Mouse (Mus musculus) thymus, postnatal 14 days (tissue): ENCODE results near the gene Elovl5.
"Not testable (repeated sequence)": the region's sequence is repeated elsewhere in the genome, so short reads cannot be mapped to it uniquely, and the experiment has no call there.

Experiments
- DNase-seq: peaks from one replicate; pipeline ENCODE4 v3.0.0; 2021

Elovl5 gene

DNA sequence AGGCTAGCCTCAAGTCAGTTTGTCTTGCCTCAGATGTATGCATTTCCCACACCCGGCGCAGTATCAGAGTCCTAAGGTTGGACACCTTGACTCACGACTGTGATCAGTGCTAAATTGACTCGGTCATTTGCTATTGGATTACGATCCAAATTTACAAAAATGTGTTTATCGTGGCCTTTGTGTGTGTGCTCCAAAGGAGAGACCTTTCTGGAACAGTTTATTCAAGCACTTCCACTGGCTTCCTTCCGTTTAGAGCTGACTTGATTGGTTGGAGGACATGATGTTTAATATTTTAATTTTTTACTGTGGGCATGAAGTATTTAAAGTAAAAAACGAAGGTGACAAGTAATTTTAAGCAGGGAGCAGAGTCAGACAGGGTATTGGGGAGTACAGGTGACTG lies 38.8 kb downstream of the Elovl5 start:
- no peak for DNase-seq

DNA sequence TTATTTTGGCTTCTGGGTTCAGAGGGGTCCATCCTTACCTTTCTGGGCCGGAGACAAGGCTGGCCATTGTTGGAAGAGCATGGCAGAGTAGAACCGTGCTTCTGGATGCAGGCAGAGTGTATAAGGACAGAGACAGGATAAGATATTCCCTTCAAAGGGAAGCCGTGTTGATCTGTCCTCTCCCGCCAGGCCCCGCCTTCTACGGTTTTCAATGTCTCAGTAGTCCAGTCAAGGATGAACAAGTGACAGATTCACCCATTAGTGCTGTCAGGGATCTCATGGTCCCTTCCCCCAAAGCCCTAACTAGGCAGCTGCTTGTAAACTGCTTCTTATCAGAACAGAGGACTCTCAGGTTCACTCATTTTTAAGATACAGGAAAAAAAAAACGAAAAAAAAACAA lies 41.2 kb downstream of the Elovl5 start:
- DNase-seq, result no peak

DNA sequence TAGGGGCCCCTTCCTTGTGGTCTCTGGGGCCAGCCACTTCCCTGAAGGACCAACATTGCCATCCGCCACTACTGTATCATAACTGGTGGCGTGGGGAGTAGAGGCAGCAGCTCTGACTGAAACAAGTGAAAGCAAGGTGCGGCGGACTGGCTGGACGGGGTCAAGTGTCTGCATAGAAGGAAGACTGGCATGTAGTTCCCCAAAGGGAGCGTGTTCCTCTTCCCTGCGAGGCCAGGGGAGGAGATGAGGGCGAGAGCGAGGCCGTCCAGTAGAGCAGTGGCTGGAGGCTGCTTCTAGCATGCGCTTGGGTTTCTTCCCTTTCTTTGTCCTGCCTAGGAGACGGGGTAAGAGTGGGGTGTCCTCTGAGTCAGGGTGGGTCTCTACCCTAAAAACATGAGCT lies 42.6 kb downstream of the Elovl5 start:
- DNase-seq, result no peak

DNA sequence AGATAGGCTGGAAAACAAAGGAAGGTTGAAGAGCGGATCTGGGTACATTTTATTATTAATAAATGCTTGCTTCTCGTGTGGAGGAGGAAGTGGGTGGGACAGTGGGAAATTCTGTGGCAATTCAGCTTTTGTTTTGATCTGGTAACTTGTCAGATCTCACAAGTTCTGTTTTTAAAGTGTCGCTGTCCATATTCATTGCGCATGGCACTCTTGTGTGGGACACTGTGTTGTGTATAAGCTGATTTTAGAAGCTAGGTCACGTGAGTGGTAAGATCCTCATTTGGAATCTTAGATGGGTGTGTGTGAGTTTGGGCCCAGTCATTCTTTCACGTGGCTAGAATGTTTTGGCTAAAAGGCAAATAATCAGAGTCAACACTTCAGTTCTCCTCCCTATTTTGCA lies 44.2 kb downstream of the Elovl5 start:
- DNase-seq, result no peak

DNA sequence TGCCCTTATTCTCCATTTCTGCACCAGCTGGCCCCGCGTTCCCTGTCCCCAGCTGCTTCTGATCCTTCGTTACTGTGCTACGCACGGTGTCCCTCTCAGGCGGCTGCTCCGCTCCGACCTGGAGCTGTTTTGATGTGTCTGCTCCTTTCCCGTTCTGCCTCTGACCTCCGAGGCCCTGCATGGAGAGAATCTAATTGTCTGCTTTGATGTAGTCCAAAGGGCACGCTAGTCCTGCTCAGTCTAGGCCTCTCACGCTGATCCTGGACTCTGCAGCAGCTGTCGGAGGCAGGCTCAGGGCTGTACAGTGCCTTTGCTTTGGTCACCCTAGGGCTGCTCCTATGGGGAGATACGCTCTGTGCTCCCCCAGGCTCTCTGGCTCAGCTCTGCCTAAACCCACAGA lies 46.9 kb downstream of the Elovl5 start:
- no peak for DNase-seq

DNA sequence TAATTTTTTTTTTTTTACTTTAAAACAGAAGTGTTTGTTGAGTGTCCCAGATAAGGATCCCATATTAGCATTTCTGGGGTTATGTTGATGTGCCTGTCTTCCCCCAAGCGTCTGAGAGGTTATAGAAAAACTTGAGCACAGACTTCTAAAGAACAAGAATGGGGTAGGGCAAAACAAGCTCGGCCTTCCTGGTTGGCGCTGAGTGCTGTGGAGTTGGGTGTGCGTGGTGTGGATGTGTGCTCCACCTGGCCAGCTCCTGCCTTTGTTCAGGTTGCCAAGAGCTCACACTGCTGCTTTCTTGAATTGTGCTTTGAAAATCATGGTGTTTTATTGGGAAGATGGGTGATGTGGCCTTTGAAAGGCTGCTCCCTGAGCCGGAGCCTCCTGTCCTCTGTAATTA lies 48.1 kb downstream of the Elovl5 start:
- no peak for DNase-seq

DNA sequence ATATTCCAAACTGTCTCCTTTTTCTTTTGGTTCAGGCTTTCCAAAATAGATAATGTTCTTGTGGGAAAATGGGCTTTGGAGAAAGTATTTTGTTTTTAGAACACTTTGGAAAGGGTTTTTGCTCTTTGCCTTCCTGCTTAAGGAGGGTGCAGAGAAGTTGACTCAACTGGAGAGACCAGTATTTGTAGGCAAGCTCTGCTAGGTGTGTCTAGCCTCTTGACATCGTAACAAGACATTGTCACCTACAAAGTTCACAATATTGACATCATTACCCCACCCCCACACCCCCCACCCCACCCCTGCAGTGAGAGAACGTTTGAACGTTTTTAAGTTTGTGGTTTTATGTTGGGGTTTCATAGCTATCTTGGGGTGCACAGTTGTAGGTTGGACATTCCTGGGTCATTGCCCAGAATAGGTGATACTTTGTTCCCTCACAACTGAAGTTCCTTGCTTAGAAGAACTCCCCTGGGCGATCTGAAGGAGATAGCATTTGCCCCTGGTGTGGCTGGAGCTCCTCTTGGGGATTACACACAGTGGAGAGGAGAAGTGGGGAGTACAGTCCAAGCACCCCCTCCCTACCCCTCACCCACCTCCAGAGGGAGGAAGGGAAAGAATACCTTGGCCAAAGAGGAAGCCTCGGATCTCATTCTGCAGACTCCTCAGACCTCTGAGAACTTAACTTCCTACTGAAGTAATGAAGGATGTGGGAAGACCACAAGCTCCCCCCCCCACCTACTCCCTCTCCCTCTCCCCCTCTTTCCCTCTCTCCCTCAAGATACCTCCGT lies 48.8 kb downstream of the Elovl5 start:
- DNase-seq, result no peak

DNA sequence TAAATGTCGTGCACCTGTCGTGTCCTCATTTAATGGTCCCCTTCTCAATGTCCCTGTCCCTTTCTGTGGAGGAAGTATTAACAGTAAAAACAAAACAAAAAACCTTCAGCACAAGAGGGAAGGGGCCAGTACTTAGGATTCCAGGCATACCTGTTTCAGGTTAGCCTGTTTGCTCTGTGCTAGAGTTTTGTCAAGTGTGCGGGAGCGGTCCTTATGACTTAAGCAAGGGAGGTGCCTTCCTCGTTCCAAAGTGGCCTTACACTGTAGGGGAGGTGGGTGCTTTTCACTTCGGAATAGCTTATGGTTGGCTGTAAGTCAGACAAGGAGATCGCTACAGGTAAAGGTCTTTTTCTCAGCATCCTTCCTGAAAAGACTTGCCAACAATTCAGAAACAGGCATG lies 49.7 kb downstream of the Elovl5 start:
- no peak for DNase-seq

DNA sequence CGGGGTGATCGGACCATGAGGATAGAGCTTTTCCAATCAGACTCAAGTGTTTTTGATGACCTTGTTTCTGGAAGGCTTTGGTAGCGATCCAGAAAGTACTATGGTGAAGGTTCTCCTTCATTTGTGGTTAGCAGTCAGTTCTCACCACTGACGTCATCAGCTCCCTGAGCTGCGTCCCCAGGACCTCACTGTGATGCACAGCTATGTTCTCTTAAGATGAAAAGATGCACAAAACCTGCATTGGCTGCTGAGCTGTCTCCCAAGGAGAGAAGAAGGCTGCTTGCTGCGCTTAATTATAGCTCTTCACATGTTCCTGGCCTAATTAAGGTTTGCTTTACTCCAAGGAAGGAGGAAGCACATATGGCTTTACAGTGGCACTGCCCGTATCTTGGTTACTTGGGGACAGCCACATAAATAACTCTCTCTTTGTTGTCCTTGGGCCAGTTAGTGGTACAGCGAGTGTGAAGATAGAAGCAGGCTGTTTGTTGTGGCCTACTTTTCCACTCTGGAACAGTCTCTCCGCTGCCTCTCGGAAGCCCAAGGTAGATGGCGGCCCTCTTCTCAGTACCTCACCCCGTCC lies 50.5 kb downstream of the Elovl5 start:
- DNase-seq, result no peak

DNA sequence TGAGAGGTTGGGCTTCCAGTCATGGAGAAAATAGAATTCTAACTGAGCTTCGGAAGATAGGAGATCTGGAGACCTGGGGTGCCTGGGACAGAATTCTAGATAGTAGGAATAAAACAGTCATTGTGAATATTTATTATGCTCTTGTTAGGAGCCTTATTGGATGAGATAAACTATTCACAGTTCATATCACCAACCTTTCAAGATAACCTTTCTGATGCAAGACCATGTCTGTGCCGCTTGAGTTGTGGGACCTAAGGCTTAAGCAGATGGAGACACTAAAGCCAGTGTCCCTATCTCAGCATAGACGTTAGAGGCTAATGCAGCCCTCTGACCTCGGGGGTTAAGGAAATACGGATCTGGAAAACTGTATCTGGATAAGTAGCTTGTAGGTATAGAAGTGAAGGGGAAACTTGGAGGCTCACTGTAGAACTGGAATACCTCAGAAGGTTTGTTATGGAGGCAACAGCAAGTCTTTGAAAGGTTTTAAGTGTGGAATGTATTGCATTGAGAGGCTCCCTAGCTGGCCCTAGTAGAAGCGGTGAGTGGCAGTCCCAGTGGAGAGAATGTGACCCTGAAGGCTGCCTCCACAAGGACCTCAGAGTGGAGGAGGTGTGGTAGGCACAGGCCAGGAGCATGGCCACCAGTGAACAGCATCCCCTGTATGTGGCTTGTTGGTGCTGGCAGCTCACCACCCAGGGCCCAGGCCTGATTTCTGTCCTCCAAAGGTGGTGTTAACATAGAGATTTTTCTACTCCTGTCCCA lies 52.2 kb downstream of the Elovl5 start:
- DNase-seq, result no peak

DNA sequence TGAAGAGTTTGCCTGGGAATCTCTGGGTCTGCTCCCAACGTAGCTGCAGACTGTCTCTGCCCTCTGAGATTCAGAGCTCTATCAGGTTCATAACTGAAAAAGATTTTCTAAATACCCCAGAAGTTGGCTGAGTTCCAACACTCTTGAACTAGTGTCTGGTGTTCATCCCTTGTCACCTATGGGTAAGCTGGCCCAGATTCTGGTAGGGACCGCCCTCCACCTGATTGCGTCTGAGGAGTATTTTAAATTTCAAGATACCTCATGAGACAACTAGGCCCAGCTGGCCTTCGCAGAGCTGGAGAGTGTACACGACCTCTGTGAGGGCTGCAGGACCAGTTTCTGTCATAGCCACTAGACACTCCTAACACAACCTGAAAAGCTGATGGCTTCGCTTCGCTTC lies 61.8 kb downstream of the Elovl5 start:
- no peak for DNase-seq

DNA sequence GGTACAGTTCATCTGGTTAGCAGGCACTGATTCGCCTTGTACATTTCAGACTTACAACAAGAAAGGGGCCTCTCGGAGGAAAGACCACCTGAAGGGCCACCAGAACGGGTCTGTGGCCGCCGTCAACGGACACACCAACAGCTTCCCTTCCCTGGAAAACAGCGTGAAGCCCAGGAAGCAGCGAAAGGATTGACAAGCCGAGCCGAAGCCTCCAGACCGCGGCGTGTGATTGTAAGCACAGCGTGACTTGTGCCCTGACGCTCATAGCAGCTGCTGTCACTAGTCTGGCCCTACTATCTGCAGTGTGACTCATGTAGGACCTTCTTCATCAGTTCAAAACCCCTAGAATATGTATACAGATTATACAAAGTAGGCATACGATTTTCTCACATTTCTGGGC lies 65.5 kb downstream of the Elovl5 start:
- DNase-seq, result no peak

DNA sequence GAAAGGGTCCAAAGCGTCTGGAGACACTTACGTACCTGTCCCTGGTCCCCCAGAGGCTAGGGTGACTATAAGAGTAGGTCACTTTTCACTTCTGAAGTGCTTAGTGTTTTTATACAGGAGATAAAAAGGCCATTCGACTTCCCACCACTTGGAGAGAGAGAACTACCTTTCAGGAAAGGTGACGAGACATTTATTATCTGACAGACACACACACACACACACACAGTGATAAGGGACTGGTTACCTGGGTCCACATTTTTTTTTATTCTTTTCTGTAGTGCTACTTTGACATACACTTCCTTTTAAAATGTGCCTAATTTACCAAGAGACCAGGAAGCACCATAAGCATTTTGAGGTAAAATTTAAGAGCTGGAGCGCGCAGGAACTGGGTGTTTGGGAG lies 66.4 kb downstream of the Elovl5 start:
- no peak for DNase-seq

DNA sequence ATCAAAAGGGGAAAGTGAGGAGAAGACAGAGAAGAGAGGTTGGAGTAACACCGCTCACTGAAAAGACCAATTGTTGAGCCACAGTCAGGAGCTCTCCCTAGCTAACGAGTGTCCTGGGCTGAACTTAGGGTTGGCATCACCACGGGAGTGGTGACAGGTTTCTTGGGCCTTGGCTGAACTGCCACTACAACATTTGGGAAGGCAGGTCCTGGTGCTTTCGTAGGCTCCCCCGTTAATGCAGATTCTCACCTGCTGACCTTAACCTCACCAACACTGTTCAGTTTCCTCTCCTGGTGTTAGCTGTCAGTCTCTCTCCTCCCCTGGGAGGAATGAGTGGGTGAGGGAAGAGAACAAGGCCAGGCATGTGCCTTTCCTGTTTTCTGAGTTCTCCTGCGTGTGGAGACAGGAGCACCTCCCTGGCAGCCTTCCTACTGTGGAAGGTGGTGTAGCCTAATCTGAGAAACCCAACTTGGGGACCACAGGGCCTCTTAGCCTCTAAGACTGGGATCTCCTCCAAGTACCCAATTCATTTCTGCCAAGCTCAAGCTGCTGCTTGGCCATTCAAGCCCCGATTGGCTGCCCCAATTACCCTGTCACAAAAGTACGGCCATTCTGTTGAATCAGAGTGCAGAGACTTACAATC lies 69.1 kb downstream of the Elovl5 start:
- DNase-seq, result no peak

DNA sequence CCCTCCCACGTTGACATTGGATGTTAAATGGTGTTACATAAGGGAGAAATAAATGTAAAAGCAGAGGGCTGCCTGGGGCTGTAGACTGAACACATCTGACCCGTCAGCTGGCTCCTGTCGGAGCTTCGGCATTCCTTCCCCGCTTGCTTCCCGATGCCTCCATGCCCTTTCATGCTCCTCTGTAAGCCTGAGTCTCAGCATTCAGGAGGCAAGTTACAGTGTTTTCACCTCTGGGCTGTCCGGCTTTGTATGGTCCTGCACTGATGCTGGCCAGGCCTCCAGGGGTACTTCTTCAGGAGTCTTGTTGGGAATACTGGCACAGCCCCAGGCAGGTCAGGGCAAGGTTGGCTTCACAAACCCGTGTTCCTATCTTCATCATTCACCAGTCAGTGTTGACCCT lies 72.5 kb downstream of the Elovl5 start:
- no peak for DNase-seq

DNA sequence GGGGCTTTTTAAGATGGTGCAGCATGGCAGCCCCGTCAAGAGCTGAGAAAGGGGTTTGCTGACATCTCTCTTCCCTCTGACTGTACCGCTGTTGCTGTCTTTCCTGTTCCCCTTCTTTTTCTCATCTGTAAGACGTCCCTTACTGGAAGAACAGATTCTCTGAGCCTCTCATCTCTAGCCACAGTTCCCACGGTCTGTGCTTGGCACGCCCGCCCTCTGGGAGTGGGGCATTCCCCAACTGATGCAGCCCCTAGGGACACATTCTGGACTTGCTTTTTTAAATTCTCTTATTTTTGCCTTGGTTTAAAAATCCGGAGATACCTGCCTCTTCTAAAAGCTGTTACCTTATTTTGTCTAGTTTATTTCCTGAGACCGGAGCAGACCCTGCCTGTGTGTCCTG lies 73.1 kb downstream of the Elovl5 start:
- no peak for DNase-seq

DNA sequence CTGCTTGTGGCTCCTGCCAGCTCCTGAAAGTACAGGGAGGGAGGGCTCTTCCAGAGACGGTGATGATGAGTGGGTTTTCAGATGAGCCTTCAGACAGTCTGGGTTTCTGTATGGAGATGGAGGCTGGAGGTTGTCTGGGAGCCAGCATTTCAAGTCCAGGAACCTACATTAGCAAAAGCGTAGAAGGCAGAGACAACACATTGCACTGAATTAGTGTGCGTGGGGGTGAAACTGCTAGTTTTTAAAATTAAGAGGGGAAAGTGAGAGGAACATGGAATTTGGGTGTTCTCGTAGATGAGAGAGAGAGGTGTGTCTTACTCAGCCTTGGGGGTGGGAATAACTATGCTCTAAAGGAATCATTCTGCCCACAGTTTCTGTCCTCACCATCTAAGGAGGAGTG lies 74.5 kb downstream of the Elovl5 start:
- no peak for DNase-seq

DNA sequence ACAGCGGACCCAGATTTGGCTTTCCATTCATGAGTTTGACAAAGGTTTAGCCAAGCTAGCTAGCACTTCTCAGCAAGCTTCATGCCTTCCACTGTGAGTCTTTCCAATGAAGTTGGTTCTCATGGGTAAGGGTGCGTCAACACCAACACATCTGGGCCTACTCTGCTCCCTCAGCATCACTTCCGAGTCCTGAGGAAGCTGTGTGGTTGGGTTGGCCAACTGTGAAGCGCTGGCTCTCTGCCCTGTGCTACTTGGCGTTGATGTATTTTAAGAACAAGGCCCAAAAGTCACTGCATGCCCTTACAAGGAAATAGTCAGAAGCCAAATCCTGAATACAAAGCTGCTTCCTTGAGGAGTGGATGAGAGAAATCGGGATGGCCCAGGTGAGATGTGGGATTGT lies 75.1 kb downstream of the Elovl5 start:
- no peak for DNase-seq

DNA sequence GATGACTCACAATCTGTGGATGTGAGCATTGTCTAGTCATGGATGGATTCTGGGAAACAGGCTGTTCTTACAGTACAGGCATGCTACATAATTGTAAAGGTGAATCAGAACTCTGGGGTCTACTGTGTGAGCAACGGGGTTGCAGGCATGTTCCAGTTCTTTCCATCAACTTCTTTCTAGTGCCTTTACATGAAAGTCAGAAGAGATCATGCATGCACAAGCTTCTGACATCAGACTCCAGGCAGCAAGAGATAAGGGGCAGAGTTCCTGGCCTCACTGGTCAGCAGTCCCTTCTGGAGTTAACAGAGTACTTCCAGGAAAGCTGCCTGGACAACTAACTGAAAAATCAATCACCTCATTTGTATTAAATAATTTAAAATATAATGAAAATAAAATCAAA lies 75.9 kb downstream of the Elovl5 start:
- DNase-seq, result no peak

DNA sequence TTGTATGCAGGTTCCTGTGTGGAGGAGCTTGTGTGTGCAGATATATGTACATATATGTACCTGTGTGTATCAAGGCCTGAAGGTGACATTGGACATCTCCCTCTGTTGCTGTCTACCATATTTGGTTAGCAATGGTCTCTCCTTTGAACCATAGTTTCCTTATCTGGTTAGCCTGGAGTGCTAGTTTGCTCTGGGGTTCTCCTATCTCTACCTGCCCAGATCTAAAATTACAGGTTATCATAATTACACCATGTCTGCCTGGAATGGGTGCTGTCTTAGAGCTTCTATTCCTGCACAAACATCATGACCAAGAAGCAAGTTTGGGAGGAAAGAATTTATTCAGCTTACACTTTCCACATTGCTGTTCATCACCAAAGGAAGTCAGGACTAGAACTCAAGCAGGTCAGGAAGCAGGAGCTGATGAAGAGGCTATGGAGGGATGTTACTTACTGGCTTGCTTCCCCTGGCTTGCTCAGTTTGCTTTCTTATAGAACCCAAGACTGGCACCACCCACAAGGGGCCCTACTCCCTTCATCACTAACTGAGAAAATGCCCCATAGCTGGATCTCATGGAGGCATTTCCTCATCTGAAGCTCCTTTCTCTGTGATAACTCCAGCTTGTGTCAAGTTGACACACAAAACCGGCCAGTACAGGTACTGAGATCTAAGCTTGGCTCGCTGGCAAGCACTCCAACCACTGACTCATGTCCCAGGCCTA lies 76.5 kb downstream of the Elovl5 start:
- DNase-seq, result not testable (repeated sequence)

DNA sequence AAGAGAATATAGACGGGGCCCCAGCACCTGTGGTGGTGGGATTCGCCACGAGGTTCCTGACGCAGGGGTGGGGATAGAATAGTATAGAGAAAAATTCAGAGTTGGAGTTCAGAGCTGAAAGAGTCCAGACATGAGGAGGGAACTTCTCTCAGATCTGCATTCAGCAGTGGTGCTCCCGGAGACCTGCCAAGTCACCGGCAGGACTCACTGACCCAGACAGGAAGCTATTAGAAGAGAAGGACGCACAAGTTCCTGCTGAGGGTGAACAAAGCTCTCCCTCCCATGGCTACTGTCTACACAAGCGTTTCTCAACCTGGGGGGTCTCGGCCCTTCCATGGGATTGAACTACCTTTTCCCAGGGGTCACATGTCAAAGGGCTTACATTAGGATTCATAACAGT lies 78.1 kb downstream of the Elovl5 start:
- DNase-seq, result no peak

DNA sequence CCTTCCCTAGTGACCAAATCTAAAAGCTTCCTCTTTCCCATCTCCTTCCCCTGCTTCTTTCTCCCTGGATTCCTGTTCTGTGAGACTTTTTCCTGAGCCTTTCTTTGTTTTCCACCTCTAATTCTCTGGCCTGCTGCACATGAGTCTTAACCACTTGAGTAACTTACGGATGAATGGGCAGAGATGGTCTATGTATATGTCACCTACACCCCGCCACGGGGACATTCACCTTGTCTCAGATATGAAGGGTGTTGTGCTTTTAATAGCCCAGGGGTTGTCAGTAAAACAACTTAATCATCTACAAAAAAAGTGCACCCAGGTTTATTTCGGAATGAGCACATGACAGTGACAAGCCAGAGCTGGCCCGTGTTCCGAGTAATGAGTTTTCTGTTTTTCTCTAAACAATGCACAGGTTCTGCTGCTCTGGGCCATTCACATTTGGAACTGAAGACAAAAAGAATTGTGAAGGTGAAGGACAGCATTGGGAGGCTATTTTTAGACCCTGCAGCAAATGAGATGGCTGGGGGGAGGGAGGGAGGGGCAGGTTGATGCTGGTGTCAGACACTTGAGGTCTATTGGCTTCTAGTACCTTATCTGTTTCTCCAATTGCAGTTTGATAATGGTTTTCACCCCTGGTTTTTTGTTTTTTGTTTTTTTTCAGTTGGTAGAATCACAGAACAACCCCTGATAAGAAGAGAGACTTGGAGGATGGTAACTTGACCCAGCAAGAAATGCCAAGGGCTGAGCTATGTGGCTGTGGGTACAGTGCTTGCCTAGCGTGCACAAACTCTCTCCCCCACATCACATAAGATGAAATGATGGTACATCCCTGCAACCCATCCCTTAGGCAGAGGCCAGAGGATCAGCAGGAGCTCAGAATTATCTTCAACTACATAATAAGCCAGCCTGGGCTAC lies 83.7 kb downstream of the Elovl5 start:
- DNase-seq, result no peak
